Mouse (Mus musculus): Measurements from ENCODE around the gene Prn. TPM values are rescaled to one million over a fixed set of nuclear protein-coding genes. Genes with fewer than 3 reads are reported as not detected.
A peak's percentile ranks its signal among the peaks of the same experiment; 100 is the strongest.

Prn gene
- polyA plus RNA-seq (2014; fragmentation: Nextera tagmentation; extraction: Ambion mirVana): not detected in 2 replicates

- peak within 1 kb of the TSS; percentile 67 for H3K27ac ChIP-seq (ENCODE audit: low read depth, low read length)
Observed at GRCm38 (mm10) chr2:131909683-131910572, at the start of gene Prn, which contains the start of gene Prnp. Gene Prn (plus strand): TSS chr2:131909957. Gene Prnp (plus strand): TSS chr2:131909928.

GRCm38 (mm10) chr2:131862617-131863275, 47.0 kb upstream of the Prn start:
- Histone ChIP-seq H3K9me3 (ENCODE audit: control insufficient read depth, low read length) (no peaks in the 10 kb centered on the region), H3K36me3 (ENCODE audit: control insufficient read depth, insufficient read depth, low read length) (no peaks in the 10 kb centered on the region), H3K4me3 (ENCODE audit: low read depth, low read length) (no peak overlapping the region), H3K27ac (ENCODE audit: low read depth, low read length) (no peak overlapping the region), H3K27me3 (ENCODE audit: control insufficient read depth, insufficient read depth, low read length) (no peaks in the 10 kb centered on the region), H3K4me2 (replicated peaks; ENCODE audit: low read depth, low read length) (no peak overlapping the region), H3K4me1 (replicated peaks; ENCODE audit: control insufficient read depth, insufficient read depth, low read length) (no peaks in the 10 kb centered on the region), H3K9ac (ENCODE audit: low read depth, low read length) (no peak overlapping the region)
- WGBS: 45% methylated on average over 3 of the region's 3 CpGs
- ATAC-seq (ENCODE audit: low FRiP score): peak; percentile 59
- peak; percentile 45 for DNase-seq (ENCODE audit: low spot score)

More at GRCm38 (mm10) chr2:131909683-131910572, at the start of gene Prn, which contains the start of gene Prnp:
- Histone ChIP-seq H3K4me1 (replicated peaks; ENCODE audit: control insufficient read depth, insufficient read depth, low read length) (no peaks in the 10 kb centered on the region), H3K4me3 (ENCODE audit: low read depth, low read length) (peak within 1 kb of the TSS; percentile 69), H3K9ac (ENCODE audit: low read depth, low read length) (peak within 1 kb of the TSS; percentile 88), H3K36me3 (ENCODE audit: control insufficient read depth, insufficient read depth, low read length) (no peaks in the 10 kb centered on the region), H3K9me3 (ENCODE audit: control insufficient read depth, low read length) (no peaks in the 10 kb centered on the region), H3K4me2 (replicated peaks; ENCODE audit: low read depth, low read length) (peak within 1 kb of the TSS; percentile 81), H3K27me3 (ENCODE audit: control insufficient read depth, insufficient read depth, low read length) (no peaks in the 10 kb centered on the region)
- WGBS: 6% methylated on average over 46 of the region's 52 CpGs
- ATAC-seq (ENCODE audit: low FRiP score) (peak; percentile 94), DNase-seq (ENCODE audit: low spot score) (peak; percentile 95)

GRCm38 (mm10) chr2:131863472-131863871, 46.3 kb upstream of the Prn start:
- H3K27me3 ChIP-seq (ENCODE audit: control insufficient read depth, insufficient read depth, low read length): no peaks in the 10 kb centered on the region
- DNase-seq (ENCODE audit: low spot score) (no peak), ATAC-seq (ENCODE audit: low FRiP score) (no peak)
- no peak overlapping the region for H3K27ac ChIP-seq (ENCODE audit: low read depth, low read length)
- H3K9me3 ChIP-seq (ENCODE audit: control insufficient read depth, low read length): no peaks in the 10 kb centered on the region
- H3K9ac ChIP-seq (ENCODE audit: low read depth, low read length): no peak overlapping the region
- H3K4me2 ChIP-seq (replicated peaks; ENCODE audit: low read depth, low read length): no peak overlapping the region
- H3K4me3 ChIP-seq (ENCODE audit: low read depth, low read length): no peak overlapping the region
- WGBS: 73% methylated on average over 3 of the region's 3 CpGs
- H3K4me1 ChIP-seq (replicated peaks; ENCODE audit: control insufficient read depth, insufficient read depth, low read length): no peaks in the 10 kb centered on the region
- no peaks in the 10 kb centered on the region for H3K36me3 ChIP-seq (ENCODE audit: control insufficient read depth, insufficient read depth, low read length)

- no peak overlapping the region for H3K9ac ChIP-seq (ENCODE audit: low read depth, low read length)
- H3K36me3 ChIP-seq (ENCODE audit: control insufficient read depth, insufficient read depth, low read length): no peaks in the 10 kb centered on the region
- ATAC-seq (ENCODE audit: low FRiP score) (no peak), DNase-seq (ENCODE audit: low spot score) (no peak)
- H3K27me3 ChIP-seq (ENCODE audit: control insufficient read depth, insufficient read depth, low read length): no peaks in the 10 kb centered on the region
- H3K4me3 ChIP-seq (ENCODE audit: low read depth, low read length): no peak overlapping the region
- H3K4me2 ChIP-seq (replicated peaks; ENCODE audit: low read depth, low read length): no peak overlapping the region
- WGBS: 81% methylated on average over 2 of the region's 2 CpGs
- H3K9me3 ChIP-seq (ENCODE audit: control insufficient read depth, low read length): no peaks in the 10 kb centered on the region
- H3K4me1 ChIP-seq (replicated peaks; ENCODE audit: control insufficient read depth, insufficient read depth, low read length): no peaks in the 10 kb centered on the region
- no peak overlapping the region for H3K27ac ChIP-seq (ENCODE audit: low read depth, low read length)
Observed at GRCm38 (mm10) chr2:131864262-131864796, 45.4 kb upstream of the Prn start.

- DNase-seq (ENCODE audit: low spot score) (no peak), ATAC-seq (ENCODE audit: low FRiP score) (no peak)
- no peaks in the 10 kb centered on the region for H3K9me3 ChIP-seq (ENCODE audit: control insufficient read depth, low read length)
- no peak overlapping the region for H3K4me2 ChIP-seq (replicated peaks; ENCODE audit: low read depth, low read length)
- no peak overlapping the region for H3K27ac ChIP-seq (ENCODE audit: low read depth, low read length)
- H3K9ac ChIP-seq (ENCODE audit: low read depth, low read length): no peak overlapping the region
- no peaks in the 10 kb centered on the region for H3K36me3 ChIP-seq (ENCODE audit: control insufficient read depth, insufficient read depth, low read length)
- H3K4me1 ChIP-seq (replicated peaks; ENCODE audit: control insufficient read depth, insufficient read depth, low read length): no peaks in the 10 kb centered on the region
- H3K4me3 ChIP-seq (ENCODE audit: low read depth, low read length): no peak overlapping the region
- no peaks in the 10 kb centered on the region for H3K27me3 ChIP-seq (ENCODE audit: control insufficient read depth, insufficient read depth, low read length)
Observed at GRCm38 (mm10) chr2:131866676-131867075, 43.1 kb upstream of the Prn start.

- no peak overlapping the region for H3K4me2 ChIP-seq (replicated peaks; ENCODE audit: low read depth, low read length)
- no peak overlapping the region for H3K27ac ChIP-seq (ENCODE audit: low read depth, low read length)
- H3K4me3 ChIP-seq (ENCODE audit: low read depth, low read length): no peak overlapping the region
- no peak for DNase-seq (ENCODE audit: low spot score)
- no peaks in the 10 kb centered on the region for H3K4me1 ChIP-seq (replicated peaks; ENCODE audit: control insufficient read depth, insufficient read depth, low read length)
- H3K36me3 ChIP-seq (ENCODE audit: control insufficient read depth, insufficient read depth, low read length): no peaks in the 10 kb centered on the region
- WGBS: 90% methylated on average over 5 of the region's 5 CpGs
- H3K9ac ChIP-seq (ENCODE audit: low read depth, low read length): no peak overlapping the region
- no peak for ATAC-seq (ENCODE audit: low FRiP score)
- H3K9me3 ChIP-seq (ENCODE audit: control insufficient read depth, low read length): no peaks in the 10 kb centered on the region
- no peaks in the 10 kb centered on the region for H3K27me3 ChIP-seq (ENCODE audit: control insufficient read depth, insufficient read depth, low read length)
Observed at GRCm38 (mm10) chr2:131868983-131869382, 40.8 kb upstream of the Prn start.

- Histone ChIP-seq H3K36me3 (ENCODE audit: control insufficient read depth, insufficient read depth, low read length) (no peaks in the 10 kb centered on the region), H3K27ac (ENCODE audit: low read depth, low read length) (no peak overlapping the region), H3K27me3 (ENCODE audit: control insufficient read depth, insufficient read depth, low read length) (no peaks in the 10 kb centered on the region), H3K4me2 (replicated peaks; ENCODE audit: low read depth, low read length) (no peak overlapping the region), H3K9ac (ENCODE audit: low read depth, low read length) (no peak overlapping the region), H3K4me3 (ENCODE audit: low read depth, low read length) (no peak overlapping the region), H3K4me1 (replicated peaks; ENCODE audit: control insufficient read depth, insufficient read depth, low read length) (no peaks in the 10 kb centered on the region), H3K9me3 (ENCODE audit: control insufficient read depth, low read length) (no peaks in the 10 kb centered on the region)
- no peak for DNase-seq (ENCODE audit: low spot score)
- WGBS: 87% methylated on average over 1 of the region's 1 CpGs
- ATAC-seq (ENCODE audit: low FRiP score): no peak
Observed at GRCm38 (mm10) chr2:131873376-131873775, 36.4 kb upstream of the Prn start.

- no peak for DNase-seq (ENCODE audit: low spot score)
- Histone ChIP-seq H3K9ac (ENCODE audit: low read depth, low read length) (no peak overlapping the region), H3K36me3 (ENCODE audit: control insufficient read depth, insufficient read depth, low read length) (no peaks in the 10 kb centered on the region), H3K4me3 (ENCODE audit: low read depth, low read length) (no peak overlapping the region), H3K4me2 (replicated peaks; ENCODE audit: low read depth, low read length) (no peak overlapping the region), H3K27me3 (ENCODE audit: control insufficient read depth, insufficient read depth, low read length) (no peaks in the 10 kb centered on the region), H3K9me3 (ENCODE audit: control insufficient read depth, low read length) (no peaks in the 10 kb centered on the region), H3K4me1 (replicated peaks; ENCODE audit: control insufficient read depth, insufficient read depth, low read length) (no peaks in the 10 kb centered on the region), H3K27ac (ENCODE audit: low read depth, low read length) (no peak overlapping the region)
- ATAC-seq (ENCODE audit: low FRiP score): no peak
- WGBS: 93% methylated on average over 7 of the region's 7 CpGs
Observed at GRCm38 (mm10) chr2:131876551-131877265, 33.0 kb upstream of the Prn start.

Measured in hindbrain, embryonic 11.5 days (tissue).